Mouse (Mus musculus) B cell, adult 67 days (primary cell): ENCODE results near the gene Muc3. TPM values are rescaled to one million over a fixed set of nuclear protein-coding genes. Genes with fewer than 3 reads are reported as not detected.

ENCODE experiments used
- total RNA-seq, 2 experiments: library from RNA; stranded (reverse); gene quantifications; 4 replicates each; pipeline ENCODE4 v1.2.4; 2023

Gene Muc3
- not detected for total RNA-seq

GRCm38 (mm10) chr5:137149272-137149882 lies at the start of gene Muc3:
Gene Muc3 (minus strand): TSS chr5:137149322.

GRCm38 (mm10) chr5:137115866-137116847 lies 33.0 kb downstream of the Muc3 start, which contains the start of gene Trim56:
Gene Trim56 (minus strand): TSS chr5:137116209.

Other genes with a start within 250 kb of the Muc3 start
- 10 to 100 TPM; 18.2 to 33.8 TPM for gene Ift22, start 241.2 kb downstream of the Muc3 start, total RNA-seq
- 100 to 1,000 TPM; 159 to 173 TPM for gene Fis1, start 196.0 kb downstream of the Muc3 start, total RNA-seq
- gene Cldn15, start 182.7 kb downstream of the Muc3 start, total RNA-seq: under 1 TPM; 0.64 to 0.68 TPM
- gene Plod3, start 162.3 kb downstream of the Muc3 start, total RNA-seq: 10 to 100 TPM; 28.1 to 28.6 TPM
- gene Znhit1, start 161.3 kb downstream of the Muc3 start, total RNA-seq: 10 to 100 TPM; 24.4 to 30.5 TPM
- gene Vgf, start 122.9 kb downstream of the Muc3 start, total RNA-seq: under 1 TPM; 0.42 to 0.73 TPM
- 10 to 100 TPM; 19.3 to 19.6 TPM for gene Ap1s1, start 103.2 kb downstream of the Muc3 start, total RNA-seq
- not detected for gene Serpine1, start 77.1 kb downstream of the Muc3 start, total RNA-seq
- 10 to 100 TPM; 71.9 to 92.3 TPM for gene Trim56, start 33.1 kb downstream of the Muc3 start, total RNA-seq
- 10 to 100 TPM; 15.7 to 16.2 TPM for gene Muc3a, start 63.1 kb upstream of the Muc3 start, total RNA-seq
- under 1 TPM in 1 of 2 experiments, not detected in 1; 0.23 TPM for gene Ache, start 138.2 kb upstream of the Muc3 start, total RNA-seq
- gene Ufsp1, start 145.3 kb upstream of the Muc3 start, total RNA-seq: 1 to 10 TPM; 1.5 to 1.6 TPM
- 100 to 1,000 TPM; 445 to 469 TPM for gene Srrt, start 158.4 kb upstream of the Muc3 start, total RNA-seq
- gene Trip6, start 165.1 kb upstream of the Muc3 start, total RNA-seq: 10 to 100 TPM in 1 of 2 experiments, 1 to 10 TPM in 1; 7.3 to 10.4 TPM
- gene Slc12a9, start 184.3 kb upstream of the Muc3 start, total RNA-seq: 10 to 100 TPM; 23.7 to 28.5 TPM
- not detected for gene Ephb4, start 200.8 kb upstream of the Muc3 start, total RNA-seq